ENCODE assay signal across 1 mouse cellular context in the genomic region with DNA sequence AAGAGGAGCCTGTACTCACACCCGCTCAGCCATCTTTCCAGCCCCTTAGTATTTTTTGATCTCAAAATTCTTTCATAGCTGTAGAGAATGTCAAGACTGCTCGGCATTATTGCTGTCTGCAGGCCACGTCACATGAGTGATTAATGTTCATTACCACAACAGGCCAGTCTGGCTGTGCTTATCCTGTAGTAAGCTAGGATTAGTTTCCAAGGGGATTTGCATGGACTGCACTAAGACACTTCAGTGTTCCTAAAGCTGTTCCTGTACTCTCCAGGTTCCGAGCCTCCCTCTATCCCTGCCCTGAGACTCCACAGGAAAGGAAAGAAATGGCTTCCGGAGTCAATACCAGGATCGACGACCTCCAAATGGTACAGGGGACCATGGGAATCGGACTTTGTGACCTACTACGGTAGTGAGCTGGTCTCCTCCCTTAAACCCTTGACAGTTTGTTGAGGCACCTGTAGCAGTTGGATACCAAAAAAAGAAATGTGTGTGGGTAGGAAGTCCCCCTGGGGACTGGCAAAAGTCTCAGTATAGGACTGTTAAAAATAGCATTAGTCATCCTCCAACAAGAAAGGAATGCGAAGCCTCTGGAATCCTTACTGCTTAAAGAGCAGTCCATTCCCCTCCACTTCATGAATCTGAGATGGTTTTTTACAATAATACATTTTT.
TF ChIP-seq lines count a peak whose summit lies in the region.

No protein-coding gene starts in this region.

TF ChIP-seq in CH12.LX, 34 proteins besides CTCF, POLR2A, EP300 and RAD21:
- TF ChIP-seq POLR2AphosphoS2 (IDR thresholded peaks at IDR 0.05; ENCODE audit: low read depth, low read length) (0 out of 2 replicates have a peak, but pooled peaks have one; percentile 41), ETS1 (conservative IDR thresholded peaks at IDR 0.05; ENCODE audit: low read depth, low read length) (no peak), UBTF (IDR thresholded peaks at IDR 0.05; ENCODE audit: low read depth, low read length) (no peak)
